Mouse (Mus musculus) brain, adult 2 months (tissue): ENCODE results near the gene Troap.
A peak's percentile ranks its signal among the peaks of the same experiment; 100 is the strongest.
"Not testable (repeated sequence)": the region's sequence is repeated elsewhere in the genome, so short reads cannot be mapped to it uniquely, and the experiment has no call there.

Source experiments
- DNase-seq: peaks from one replicate; pipeline ENCODE4 v3.0.0; 2011; ENCODE audit warnings: low read depth, low spot score

Troap gene

GRCm38 (mm10) chr15:99040920-99041856 is 33.2 kb upstream of the Troap start:
- DNase-seq = no peak

- no peak for DNase-seq
Observed at GRCm38 (mm10) chr15:99042334-99042733, 32.0 kb upstream of the Troap start.

- peak; percentile 18 for DNase-seq
Observed at GRCm38 (mm10) chr15:99044854-99045253, 29.5 kb upstream of the Troap start.

GRCm38 (mm10) chr15:99045734-99046133 is 28.6 kb upstream of the Troap start:
- DNase-seq = not testable (repeated sequence)

GRCm38 (mm10) chr15:99049473-99050253 is 24.7 kb upstream of the Troap start:
- DNase-seq = peak; percentile 82

GRCm38 (mm10) chr15:99053373-99053772 is 21.0 kb upstream of the Troap start:
- no peak for DNase-seq

GRCm38 (mm10) chr15:99055040-99055439 is 19.3 kb upstream of the Troap start, which contains the start of gene Prph:
Gene Prph, plus strand, starts transcription at chr15:99055174.
- DNase-seq = no peak

- DNase-seq = peak; percentile 45
Observed at GRCm38 (mm10) chr15:99055511-99055961, 18.8 kb upstream of the Troap start.

GRCm38 (mm10) chr15:99056332-99056731 is 18.0 kb upstream of the Troap start:
- peak; percentile 22 for DNase-seq

GRCm38 (mm10) chr15:99065557-99066165 is 8.7 kb upstream of the Troap start:
- no peak for DNase-seq

- no peak for DNase-seq
Observed at GRCm38 (mm10) chr15:99071988-99072387, 2.4 kb upstream of the Troap start.

GRCm38 (mm10) chr15:99074600-99075333 is 392 bp downstream of the Troap start:
- DNase-seq = peak; percentile 99

GRCm38 (mm10) chr15:99076011-99076410 is 1.6 kb downstream of the Troap start:
- DNase-seq = not testable (repeated sequence)

- no peak for DNase-seq
Observed at GRCm38 (mm10) chr15:99078181-99078910, 4.0 kb downstream of the Troap start.

GRCm38 (mm10) chr15:99079804-99080203 is 5.4 kb downstream of the Troap start:
- DNase-seq = no peak

- no peak for DNase-seq
Observed at GRCm38 (mm10) chr15:99082322-99082721, 7.9 kb downstream of the Troap start.

GRCm38 (mm10) chr15:99082840-99083239 is 8.5 kb downstream of the Troap start:
- DNase-seq = no peak

GRCm38 (mm10) chr15:99083258-99083657 is 8.9 kb downstream of the Troap start:
- peak; percentile 61 for DNase-seq

GRCm38 (mm10) chr15:99083867-99084557 is 9.6 kb downstream of the Troap start:
- DNase-seq = no peak

GRCm38 (mm10) chr15:99084618-99085017 is 10.2 kb downstream of the Troap start:
- DNase-seq = no peak
